Mouse (Mus musculus) kidney, embryonic 14.5 days (tissue): Measurements from ENCODE around the gene Olfr204. TPM values are rescaled to one million over a fixed set of nuclear protein-coding genes. Genes with fewer than 3 reads are reported as not detected.
"Not testable (repeated sequence)": the region's sequence is repeated elsewhere in the genome, so short reads cannot be mapped to it uniquely, and the experiment has no call there.

Experiments
- ATAC-seq: fragments of 200-750 bp; cut with Nextera tagmentation; 2 replicates; pipeline ENCODE4 v1.8.0; 2017; ENCODE audit warnings: moderate number of reproducible peaks, mild to moderate bottlenecking, moderate TSS enrichment, moderate library complexity; ENCODE audit not compliant: low FRiP score, low TSS enrichment
- H3K27ac ChIP-seq: fragments of 300-500 bp; sonication (generic); 2 replicates; pipeline ENCODE4 v1.5.1; 2014; ENCODE audit warnings: low read depth, mild to moderate bottlenecking, low read length, moderate library complexity, mixed read lengths
- H3K27me3 ChIP-seq: fragments of 300-500 bp; sonication (generic); 2 replicates; pipeline ENCODE4 v1.6.1; 2014; ENCODE audit warnings: mild to moderate bottlenecking, low read length; ENCODE audit not compliant: control insufficient read depth, insufficient read depth
- H3K36me3 ChIP-seq: fragments of 300-500 bp; sonication (generic); 2 replicates; pipeline ENCODE4 v1.6.1; 2014; ENCODE audit warnings: low read length, mixed read lengths; ENCODE audit not compliant: control insufficient read depth, insufficient read depth
- H3K4me1 ChIP-seq: fragments of 300-500 bp; sonication (generic); 2 replicates; pipeline ENCODE4 v1.6.1; 2014; ENCODE audit warnings: low read length, mixed read lengths; ENCODE audit not compliant: control insufficient read depth, insufficient read depth
- H3K4me2 ChIP-seq: fragments of 300-500 bp; sonication (generic); replicated peaks from 2 replicates; pipeline ENCODE4 v1.6.1; 2014; ENCODE audit warnings: low read depth, mild to moderate bottlenecking, low read length
- H3K4me3 ChIP-seq: fragments of 300-500 bp; sonication (generic); 2 replicates; pipeline ENCODE4 v1.5.1; 2014; ENCODE audit warnings: mild to moderate bottlenecking, low read length
- H3K9ac ChIP-seq: fragments of 300-500 bp; sonication (generic); 2 replicates; pipeline ENCODE4 v1.6.1; 2014; ENCODE audit warnings: low read depth, mild to moderate bottlenecking, low read length, moderate library complexity
- H3K9me3 ChIP-seq: fragments of 300-500 bp; sonication (generic); 2 replicates; pipeline ENCODE4 v1.6.1; 2016; ENCODE audit warnings: low read length; ENCODE audit not compliant: control insufficient read depth
- WGBS: fragments of 180-500 bp; shearing (Covaris S2); extraction: QIAGEN DNeasy Blood & Tissue Kit; methylation state at CpG from one replicate; pipeline ENCODE4 v1.1.7; 2014; 5-methylcytosine and 5-hydroxymethylcytosine counted together
- polyA plus RNA-seq: library from polyadenylated mRNA; unstranded; fragments of >200 nt; fragmentation: Nextera tagmentation; extraction: Ambion mirVana; gene quantifications from 2 replicates; pipeline ENCODE4 v1.2.1, GENCODE M21; 2014

The Olfr204 gene
- polyA plus RNA-seq, 1 experiment from 2014 or later = not detected

- Histone ChIP-seq H3K36me3 (no peaks in the 10 kb centered on the region), H3K9ac (no peak overlapping the region), H3K27me3 (no peaks in the 10 kb centered on the region), H3K4me3 (no peak overlapping the region), H3K9me3 (no peaks in the 10 kb centered on the region), H3K27ac (no peak overlapping the region), H3K4me2 (no peak overlapping the region), H3K4me1 (no peaks in the 10 kb centered on the region)
- WGBS = 63% methylated on average over 3 of the region's 3 CpGs
- ATAC-seq = no peak
These were observed 37.5 kb downstream of the Olfr204 start for GRCm38 (mm10) chr16:59280542-59280941.

- not testable (repeated sequence) for H3K4me1 ChIP-seq, H3K4me2 ChIP-seq, H3K27ac ChIP-seq, H3K4me3 ChIP-seq, H3K36me3 ChIP-seq, H3K9me3 ChIP-seq, H3K27me3 ChIP-seq, H3K9ac ChIP-seq, ATAC-seq
- 87% methylated on average over 4 of the region's 4 CpGs for WGBS
These were observed 45.5 kb downstream of the Olfr204 start, which contains the start of gene Olfr201 for GRCm38 (mm10) chr16:59272532-59272931. Olfr201 (minus strand) TSS chr16:59272632.

- not testable (repeated sequence) for H3K4me1 ChIP-seq, H3K4me2 ChIP-seq, ATAC-seq, H3K9ac ChIP-seq, H3K36me3 ChIP-seq, H3K27me3 ChIP-seq, H3K27ac ChIP-seq, H3K9me3 ChIP-seq, H3K4me3 ChIP-seq
- 73% methylated on average over 4 of the region's 4 CpGs for WGBS
These were observed 49.0 kb downstream of the Olfr204 start for GRCm38 (mm10) chr16:59269097-59269496.

Other genes with a start within 250 kb of the Olfr204 start
- gene Olfr190, start 240.2 kb downstream of the Olfr204 start, polyA plus RNA-seq = not detected in 2 replicates
- gene Olfr191, start 228.4 kb downstream of the Olfr204 start, polyA plus RNA-seq = not detected in 2 replicates
- gene Olfr193, start 206.4 kb downstream of the Olfr204 start, polyA plus RNA-seq = not detected in 2 replicates
- not detected in 2 replicates for gene Olfr194, start 197.2 kb downstream of the Olfr204 start, polyA plus RNA-seq
- gene Olfr195, start 171.2 kb downstream of the Olfr204 start, polyA plus RNA-seq = not detected in 2 replicates
- gene Olfr196, start 147.8 kb downstream of the Olfr204 start, polyA plus RNA-seq = not detected in 2 replicates
- gene Olfr198, start 114.7 kb downstream of the Olfr204 start, polyA plus RNA-seq = not detected in 2 replicates
- not detected in 2 replicates for gene Olfr199, start 98.5 kb downstream of the Olfr204 start, polyA plus RNA-seq
- gene Olfr201, start 45.6 kb downstream of the Olfr204 start, polyA plus RNA-seq = not detected in 2 replicates
- not detected in 2 replicates for gene Olfr202, start 31.5 kb downstream of the Olfr204 start, polyA plus RNA-seq
- not detected in 2 replicates for gene Olfr203, start 19.4 kb downstream of the Olfr204 start, polyA plus RNA-seq
- not detected in 2 replicates for gene Olfr205, start 12.9 kb upstream of the Olfr204 start, polyA plus RNA-seq
- gene Olfr206, start 31.0 kb upstream of the Olfr204 start, polyA plus RNA-seq = not detected in 2 replicates
- not detected in 2 replicates for gene Olfr209, start 45.7 kb upstream of the Olfr204 start, polyA plus RNA-seq
- gene Gabrr3, start 89.1 kb upstream of the Olfr204 start, polyA plus RNA-seq = not detected in 2 replicates
- 33.5 and 41.9 TPM in 2 replicates for gene Riox2, start 153.5 kb upstream of the Olfr204 start, polyA plus RNA-seq